In the genomic region with DNA sequence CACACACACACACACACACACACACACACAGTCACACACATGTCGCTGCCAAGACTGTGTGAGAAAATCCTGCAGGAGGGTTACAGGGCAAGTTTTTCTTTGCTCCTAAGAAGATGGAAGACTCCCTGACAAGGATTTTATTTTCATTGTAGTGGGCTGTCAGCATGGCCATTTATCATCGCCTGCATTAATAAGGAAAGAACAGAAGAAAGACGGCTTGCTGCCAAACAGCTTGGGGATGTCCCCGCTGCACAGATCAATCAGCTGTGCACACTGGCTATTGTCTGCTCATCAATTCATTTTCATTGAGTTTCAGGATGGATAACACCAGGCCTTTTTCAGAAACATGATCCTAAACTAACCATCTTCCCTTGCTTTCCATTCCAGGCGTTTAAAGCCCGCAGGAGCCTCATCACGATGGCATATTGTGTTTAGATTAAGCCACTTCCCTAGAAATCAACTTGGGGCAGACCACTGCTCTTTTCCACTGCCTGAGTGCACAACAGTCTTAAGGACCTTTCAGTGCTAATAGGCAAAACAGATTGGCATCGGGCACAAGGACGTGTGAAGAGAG, we compare ENCODE assay signal across 11 mouse cellular contexts.
DNase-seq lines count a peak whose midpoint lies in the region; ATAC-seq and TF ChIP-seq lines count a peak whose summit lies in the region.
"Had no signal": no experiment of that assay in that cellular context is flagged by ENCODE, and none has a peak within 500 bp of the region (broad histone marks: within the 10 kb centered on the region; RNA-seq: fewer than 3 reads in every experiment).

No protein-coding gene starts in this region.

- no peak for TF ChIP-seq CTCF in midbrain, postnatal 0 days (IDR thresholded peaks at IDR 0.05)

- no peaks in the 10 kb centered on the region for H3K27me3 ChIP-seq in heart, embryonic 11.5 days (ENCODE audit: control insufficient read depth, insufficient read depth, low read length)
- no peaks in the 10 kb centered on the region for H3K27me3 ChIP-seq in hindbrain, embryonic 14.5 days (ENCODE audit: control insufficient read depth, insufficient read depth, low read length)
- H3K27me3 ChIP-seq in midbrain, postnatal 0 days (ENCODE audit: insufficient read depth, low read length) = no peaks in the 10 kb centered on the region

- no peak overlapping the region for H3K9ac ChIP-seq in heart, embryonic 11.5 days (ENCODE audit: low read depth, low read length)
- H3K9ac ChIP-seq in hindbrain, embryonic 14.5 days = 0 out of 2 replicates have a peak overlapping the region, but pooled peaks have one; percentile 22
- H3K9ac ChIP-seq in midbrain, postnatal 0 days (replicated peaks; ENCODE audit: low read length, poor library complexity, severe bottlenecking) = no peak overlapping the region

- no peaks in the 10 kb centered on the region for H3K4me1 ChIP-seq in heart, embryonic 11.5 days (ENCODE audit: control insufficient read depth, insufficient read depth, low read length)
- peaks cover 31% of the 10 kb centered on the region for H3K4me1 ChIP-seq in hindbrain, embryonic 14.5 days (replicated peaks; ENCODE audit: control insufficient read depth, insufficient read depth, low read length)
- no peaks in the 10 kb centered on the region for H3K4me1 ChIP-seq in midbrain, postnatal 0 days (ENCODE audit: insufficient read depth, low read length)

- H3K27ac ChIP-seq in heart, embryonic 11.5 days (ENCODE audit: low read depth, low read length) = no peak overlapping the region
- peak overlapping the region; percentile 81 for H3K27ac ChIP-seq in hindbrain, embryonic 14.5 days
- no peak overlapping the region for H3K27ac ChIP-seq in midbrain, postnatal 0 days (ENCODE audit: low read depth, low read length)

- no peak for ATAC-seq in heart, embryonic 11.5 days (replicated peaks; ENCODE audit: insufficient number of reproducible peaks, low FRiP score, low TSS enrichment)
- peak; percentile 87 for ATAC-seq in hindbrain, embryonic 14.5 days (ENCODE audit: low FRiP score)
- peak; percentile 34; the same call in 1 of the 2 replicates for ATAC-seq in midbrain, postnatal 0 days (ENCODE audit: low FRiP score)
- no peak for ATAC-seq in erythroblast, adult 5-6 weeks (replicated peaks; ENCODE audit: low FRiP score, poor library complexity, severe bottlenecking)
- ATAC-seq in megakaryocyte progenitor cell, adult 5-6 weeks (replicated peaks; ENCODE audit: poor library complexity) = no peak
- ATAC-seq: activated CD4-positive, CD25-positive, alpha-beta regulatory T cell, adult 4 months; inflammation-experienced regulatory T-cells, adult 6 months had no signal

- H3K36me3 ChIP-seq in heart, embryonic 11.5 days (ENCODE audit: control insufficient read depth, insufficient read depth, low read length) = no peaks in the 10 kb centered on the region
- no peaks in the 10 kb centered on the region for H3K36me3 ChIP-seq in hindbrain, embryonic 14.5 days (replicated peaks; ENCODE audit: control insufficient read depth, insufficient read depth)
- no peaks in the 10 kb centered on the region for H3K36me3 ChIP-seq in midbrain, postnatal 0 days (ENCODE audit: insufficient read depth, low read length)

- no peaks in the 10 kb centered on the region for H3K9me3 ChIP-seq in heart, embryonic 11.5 days (replicated peaks; ENCODE audit: control insufficient read depth, low read length)
- H3K9me3 ChIP-seq in hindbrain, embryonic 14.5 days (ENCODE audit: control insufficient read depth, low read length) = no peaks in the 10 kb centered on the region
- H3K9me3 ChIP-seq in midbrain, postnatal 0 days (ENCODE audit: low read length) = no peaks in the 10 kb centered on the region

- DNase-seq in heart, postnatal 10 days = no peak
- peak; percentile 86 for DNase-seq in embryo, embryonic 10.5 days (ENCODE audit: low spot score)
- DNase-seq in hindbrain, embryonic 14.5 days (ENCODE audit: low spot score) = peak; percentile 76
- DNase-seq in midbrain, postnatal 0 days (ENCODE audit: low spot score) = peak; percentile 73
- DNase-seq in natural killer cell, adult 2 months (ENCODE audit: low spot score in 2 of 2) = no peak
- DNase-seq: lung, adult 2 months had no signal

- no peak overlapping the region for H3K4me3 ChIP-seq in heart, embryonic 11.5 days (ENCODE audit: low read depth, low read length)
- H3K4me3 ChIP-seq in hindbrain, embryonic 14.5 days (replicated peaks; ENCODE audit: low read length) = no peak overlapping the region
- no peak overlapping the region for H3K4me3 ChIP-seq in midbrain, postnatal 0 days (ENCODE audit: low read depth, low read length)

- intact Hi-C loops in heart, postnatal 10 days (cut with DNase I) = no loop called here

- peak overlapping the region; percentile 27 for H3K4me2 ChIP-seq in heart, embryonic 11.5 days
- H3K4me2 ChIP-seq in hindbrain, embryonic 14.5 days (replicated peaks) = peak overlapping the region; percentile 34
- H3K4me2 ChIP-seq in midbrain, postnatal 0 days (ENCODE audit: low read depth, low read length, poor library complexity, severe bottlenecking) = no peak overlapping the region

- 48% methylated on average over 9 of the region's 9 CpGs for WGBS in heart, embryonic 11.5 days (ENCODE audit: insufficient replicate concordance)
- WGBS in hindbrain, embryonic 14.5 days = 5% methylated on average over 9 of the region's 9 CpGs
- WGBS in midbrain, postnatal 0 days = 7% methylated on average over 9 of the region's 9 CpGs

Comparison
In these comparisons a context has a peak if more than half of its experiments do, and no peak if none do; other contexts are left out.
1. ATAC-seq: peak in hindbrain, embryonic 14.5 days (single experiment) and midbrain, postnatal 0 days (single experiment); none in heart, embryonic 11.5 days (single experiment), erythroblast, adult 5-6 weeks (single experiment) and megakaryocyte progenitor cell, adult 5-6 weeks (single experiment).
2. DNase-seq: peak in embryo, embryonic 10.5 days (single experiment), hindbrain, embryonic 14.5 days (single experiment) and midbrain, postnatal 0 days (single experiment); none in heart, postnatal 10 days (0 of 2) and natural killer cell, adult 2 months (0 of 2).